Mouse (Mus musculus) heart, embryonic 14.5 days (tissue): ENCODE measurements around the gene Zc3h10. TPM values are rescaled to one million over a fixed set of nuclear protein-coding genes. Genes with fewer than 3 reads are reported as not detected.

Experiments used
- ATAC-seq: fragments of 200-750 bp; cut with Nextera tagmentation; 2 replicates; pipeline ENCODE4 v1.8.0; 2017; ENCODE audit warnings: low read depth, moderate TSS enrichment; ENCODE audit not compliant: insufficient number of reproducible peaks, insufficient read depth, low FRiP score
- H3K27ac ChIP-seq, 2 experiments: fragments of 200-500 bp in 1 of 2; fragments of 300-500 bp in 1 of 2; sonication (generic) in 1 of 2; replicated peaks in 1 of 2; 2 replicates each; pipeline ENCODE4 v1.5.1; 2012 to 2014; ENCODE audit warnings: low read depth in 2 of 2, low read length in 2 of 2, control low read depth in 1 of 2, mild to moderate bottlenecking in 1 of 2, mixed read lengths in 1 of 2; ENCODE audit not compliant: control insufficient read depth in 1 of 2, insufficient read depth in 1 of 2
- H3K27me3 ChIP-seq: fragments of 300-500 bp; sonication (generic); 2 replicates; pipeline ENCODE4 v1.6.1; 2014; ENCODE audit warnings: mild to moderate bottlenecking, low read length, control low read depth; ENCODE audit not compliant: control insufficient read depth, insufficient read depth
- H3K36me3 ChIP-seq: fragments of 300-500 bp; sonication (generic); 2 replicates; pipeline ENCODE4 v1.6.1; 2014; ENCODE audit warnings: mild to moderate bottlenecking, control low read depth, low read length, mixed read lengths; ENCODE audit not compliant: control insufficient read depth, insufficient read depth
- H3K4me1 ChIP-seq, 2 experiments: fragments of 200-500 bp in 1 of 2; fragments of 300-500 bp in 1 of 2; sonication (generic) in 1 of 2; 2 replicates each; pipeline ENCODE4 v1.6.1; 2012 to 2014; ENCODE audit warnings: low read length in 2 of 2, control low read depth in 1 of 2, mixed read lengths in 1 of 2; ENCODE audit not compliant: control insufficient read depth in 2 of 2, insufficient read depth in 2 of 2
- H3K4me2 ChIP-seq: fragments of 300-500 bp; sonication (generic); 2 replicates; pipeline ENCODE4 v1.6.1; 2014; ENCODE audit warnings: mild to moderate bottlenecking, low read length
- H3K4me3 ChIP-seq, 2 experiments: fragments of 200-500 bp in 1 of 2; fragments of 300-500 bp in 1 of 2; sonication (generic) in 1 of 2; 2 replicates each; pipeline ENCODE4 v1.5.1; 2012 to 2014; ENCODE audit warnings: low read length in 2 of 2, mild to moderate bottlenecking in 2 of 2, control low read depth in 1 of 2, low read depth in 1 of 2, moderate library complexity in 1 of 2; ENCODE audit not compliant: control insufficient read depth in 1 of 2, insufficient read depth in 1 of 2
- H3K9ac ChIP-seq: fragments of 300-500 bp; sonication (generic); 2 replicates; pipeline ENCODE4 v1.6.1; 2014; ENCODE audit warnings: mild to moderate bottlenecking, low read length
- H3K9me3 ChIP-seq: fragments of 300-500 bp; sonication (generic); 2 replicates; pipeline ENCODE4 v1.6.1; 2016; ENCODE audit warnings: low read length, control low read depth; ENCODE audit not compliant: control insufficient read depth
- WGBS: fragments of 180-500 bp; shearing (Covaris S2); extraction: QIAGEN DNeasy Blood & Tissue Kit; methylation state at CpG from one replicate; pipeline ENCODE4 v1.1.7; 2014; 5-methylcytosine and 5-hydroxymethylcytosine counted together
- polyA plus RNA-seq: library from polyadenylated mRNA; unstranded; fragments of >200 nt; fragmentation: Nextera tagmentation; extraction: Ambion mirVana; gene quantifications from 2 replicates; pipeline ENCODE4 v1.2.1, GENCODE M21; 2014

Zc3h10 gene
- polyA plus RNA-seq, 1 experiment from 2014 or later: 8.2 TPM

- no peak overlapping the region for H3K9ac ChIP-seq
- H3K4me1 ChIP-seq: peaks cover 20% of the 10 kb centered on the region in 2 experiments
- peak overlapping the region in 1 of 2 experiments; percentile 24; a peak in 1 of 4 replicates for H3K27ac ChIP-seq
- WGBS: 62% methylated on average over 8 of the region's 8 CpGs
- H3K9me3 ChIP-seq: no peaks in the 10 kb centered on the region
- H3K27me3 ChIP-seq: peaks cover 20% of the 10 kb centered on the region
- no peak overlapping the region for H3K4me2 ChIP-seq
- H3K36me3 ChIP-seq: no peaks in the 10 kb centered on the region
- H3K4me3 ChIP-seq: no peak overlapping the region
- no peak for ATAC-seq
Observed at GRCm38 (mm10) chr10:128587697-128588096, 40.1 kb upstream of the Zc3h10 start.

- H3K4me2 ChIP-seq: no peak overlapping the region
- no peak overlapping the region for H3K4me3 ChIP-seq
- 44% methylated on average over 4 of the region's 4 CpGs for WGBS
- ATAC-seq: no peak
- no peaks in the 10 kb centered on the region for H3K36me3 ChIP-seq
- peaks cover 20 to 21% of the 10 kb centered on the region in 2 experiments for H3K4me1 ChIP-seq
- peak overlapping the region in 1 of 2 experiments; percentile 27; a peak in 1 of 4 replicates for H3K27ac ChIP-seq
- no peak overlapping the region for H3K9ac ChIP-seq
- H3K9me3 ChIP-seq: no peaks in the 10 kb centered on the region
- H3K27me3 ChIP-seq: peaks cover 20% of the 10 kb centered on the region
Observed at GRCm38 (mm10) chr10:128587120-128587519, 39.5 kb upstream of the Zc3h10 start.

- H3K4me1 ChIP-seq: peaks cover 20 to 21% of the 10 kb centered on the region in 2 experiments
- no peak overlapping the region for H3K9ac ChIP-seq
- ATAC-seq: no peak
- peaks cover 20% of the 10 kb centered on the region for H3K27me3 ChIP-seq
- H3K36me3 ChIP-seq: no peaks in the 10 kb centered on the region
- H3K4me3 ChIP-seq: no peak overlapping the region
- no peak overlapping the region for H3K4me2 ChIP-seq
- H3K27ac ChIP-seq: no peak overlapping the region; a peak in 1 of 4 replicates
- H3K9me3 ChIP-seq: no peaks in the 10 kb centered on the region
- 15% methylated on average over 1 of the region's 1 CpGs for WGBS
Observed at GRCm38 (mm10) chr10:128586546-128586945, 39.0 kb upstream of the Zc3h10 start.

- Histone ChIP-seq H3K9ac (no peak overlapping the region), H3K4me3 (no peak overlapping the region), H3K4me2 (peak overlapping the region; percentile 51), H3K27ac (no peak overlapping the region), H3K27me3 (peaks cover 20% of the 10 kb centered on the region), H3K4me1 (peaks cover 20 to 21% of the 10 kb centered on the region in 2 experiments), H3K9me3 (no peaks in the 10 kb centered on the region), H3K36me3 (no peaks in the 10 kb centered on the region)
- 16% methylated on average over 4 of the region's 4 CpGs for WGBS
- no peak for ATAC-seq
Observed at GRCm38 (mm10) chr10:128584386-128584785, 36.8 kb upstream of the Zc3h10 start.

- peak overlapping the region; percentile 51 for H3K4me2 ChIP-seq
- no peaks in the 10 kb centered on the region for H3K9me3 ChIP-seq
- H3K4me3 ChIP-seq: peak overlapping the region; percentile 32 to 35
- peak overlapping the region; percentile 69 for H3K9ac ChIP-seq
- peaks cover 14 to 19% of the 10 kb centered on the region in 2 experiments for H3K4me1 ChIP-seq
- peaks cover 14% of the 10 kb centered on the region for H3K27me3 ChIP-seq
- H3K36me3 ChIP-seq: no peaks in the 10 kb centered on the region
- 5% methylated on average over 7 of the region's 7 CpGs for WGBS
- H3K27ac ChIP-seq: peak overlapping the region; percentile 46 to 78
- ATAC-seq: peak; percentile 88
Observed at GRCm38 (mm10) chr10:128583644-128584043, 36.1 kb upstream of the Zc3h10 start.

- H3K4me3 ChIP-seq: no peak overlapping the region
- no peak for ATAC-seq
- 76% methylated on average over 4 of the region's 4 CpGs for whole genome bisulfite sequencing
- H3K9me3 ChIP-seq: no peaks in the 10 kb centered on the region
- H3K4me1 ChIP-seq: peaks cover 9 to 15% of the 10 kb centered on the region in 2 experiments
- H3K27ac ChIP-seq: no peak overlapping the region
- no peaks in the 10 kb centered on the region for H3K27me3 ChIP-seq
- H3K4me2 ChIP-seq: no peak overlapping the region
- H3K9ac ChIP-seq: no peak overlapping the region
- no peaks in the 10 kb centered on the region for H3K36me3 ChIP-seq
Observed at GRCm38 (mm10) chr10:128579731-128580130, 32.2 kb upstream of the Zc3h10 start.

GRCm38 (mm10) chr10:128579298-128579697 is 31.7 kb upstream of the Zc3h10 start:
- ATAC-seq: no peak
- no peak overlapping the region for H3K27ac ChIP-seq
- peaks cover 3% of the 10 kb centered on the region for H3K36me3 ChIP-seq
- H3K4me3 ChIP-seq: no peak overlapping the region
- WGBS: 70% methylated on average over 3 of the region's 3 CpGs
- H3K9me3 ChIP-seq: no peaks in the 10 kb centered on the region
- peaks cover 9 to 13% of the 10 kb centered on the region in 2 experiments for H3K4me1 ChIP-seq
- no peak overlapping the region for H3K4me2 ChIP-seq
- H3K9ac ChIP-seq: no peak overlapping the region
- no peaks in the 10 kb centered on the region for H3K27me3 ChIP-seq

- 60% methylated on average over 11 of the region's 11 CpGs for WGBS
- no peak for ATAC-seq
- H3K27ac ChIP-seq: no peak overlapping the region
- H3K27me3 ChIP-seq: no peaks in the 10 kb centered on the region
- H3K4me2 ChIP-seq: no peak overlapping the region
- no peaks in the 10 kb centered on the region for H3K9me3 ChIP-seq
- H3K4me3 ChIP-seq: no peak overlapping the region
- no peak overlapping the region for H3K9ac ChIP-seq
- peaks cover 10% of the 10 kb centered on the region for H3K36me3 ChIP-seq
- peaks cover under 1 to 4% of the 10 kb centered on the region in 2 experiments; a peak in 3 of 4 replicates for H3K4me1 ChIP-seq
Observed at GRCm38 (mm10) chr10:128578330-128578729, 30.8 kb upstream of the Zc3h10 start.
